Mouse (Mus musculus): ENCODE results near the gene Gm128.
A peak's percentile ranks its signal among the peaks of the same experiment; 100 is the strongest.

Gm128 gene

DNA sequence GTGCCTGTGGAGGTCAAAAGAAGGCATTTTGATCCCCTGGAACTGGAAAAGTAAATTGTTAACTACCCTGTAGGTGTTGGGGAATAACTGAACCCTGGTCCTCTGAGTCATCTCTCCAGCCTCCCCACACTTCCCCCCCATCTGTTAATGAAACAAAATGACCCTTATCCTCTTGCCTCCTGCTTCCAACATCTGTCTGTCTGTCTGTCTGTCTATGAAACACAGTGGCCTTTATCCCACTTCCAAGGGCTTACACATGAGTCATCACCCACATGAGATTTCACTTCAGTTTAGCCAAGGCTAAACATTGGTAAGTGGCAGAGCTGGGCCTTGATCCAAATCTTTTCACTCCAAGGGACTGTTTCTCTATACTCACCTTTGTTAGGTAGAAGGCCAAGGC lies 26.5 kb upstream of the Gm128 start:
- no peak for DNase-seq (ENCODE audit: low spot score)

DNA sequence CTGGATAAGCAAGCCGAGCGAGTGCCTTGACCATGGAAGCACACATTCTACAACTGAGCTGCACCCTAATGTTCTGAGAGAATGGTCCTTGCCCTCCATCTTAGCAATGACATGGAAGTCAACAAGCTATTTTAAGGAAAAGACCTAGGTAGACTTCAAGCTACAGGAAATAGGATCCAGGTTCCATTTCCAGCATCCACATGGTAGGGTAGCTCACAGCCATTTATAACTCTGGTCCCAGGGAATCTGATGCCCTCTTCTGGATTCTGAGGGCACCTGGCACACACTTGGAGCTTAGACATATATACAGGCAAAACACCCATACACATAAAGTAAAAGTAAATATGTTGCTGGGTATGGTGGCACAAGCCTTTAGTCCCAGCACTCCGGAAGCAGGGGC lies 24.7 kb upstream of the Gm128 start:
- DNase-seq (ENCODE audit: low spot score) = no peak

GRCm38 (mm10) chr3:95264724-95265123 lies 23.3 kb upstream of the Gm128 start:
- DNase-seq (ENCODE audit: low spot score) = no peak

DNA sequence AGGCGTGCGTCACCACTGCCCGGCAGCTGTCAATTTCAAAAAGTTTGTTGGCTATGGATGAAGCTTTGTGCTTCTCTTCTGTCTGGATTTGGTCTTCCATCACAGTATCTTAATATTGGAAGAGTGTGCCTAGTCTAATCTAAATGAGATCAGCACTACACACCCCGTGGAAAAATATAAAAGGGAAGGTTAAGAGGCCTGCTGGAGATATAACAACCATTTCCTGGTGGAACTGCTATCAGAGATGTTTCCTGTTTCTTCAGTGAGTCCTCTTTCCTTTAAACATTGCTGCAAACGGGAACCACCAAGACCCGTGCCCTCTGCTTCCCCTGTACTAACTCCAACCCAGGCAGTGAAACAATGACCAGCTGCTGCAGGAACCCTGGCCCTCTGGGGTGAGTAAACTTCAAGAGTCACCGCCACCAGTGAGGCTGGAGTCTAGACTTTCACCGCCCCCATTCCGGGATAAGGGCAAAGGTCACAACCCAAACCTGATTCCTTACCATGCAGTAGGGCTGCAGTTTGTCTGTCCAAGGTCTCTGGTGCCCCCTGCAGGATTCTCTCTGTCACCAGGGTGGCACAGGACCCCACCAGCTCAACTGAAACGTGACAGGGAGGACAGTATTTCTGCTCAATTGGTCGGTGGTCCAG lies 21.8 kb upstream of the Gm128 start:
- DNase-seq (ENCODE audit: low spot score) = no peak

DNA sequence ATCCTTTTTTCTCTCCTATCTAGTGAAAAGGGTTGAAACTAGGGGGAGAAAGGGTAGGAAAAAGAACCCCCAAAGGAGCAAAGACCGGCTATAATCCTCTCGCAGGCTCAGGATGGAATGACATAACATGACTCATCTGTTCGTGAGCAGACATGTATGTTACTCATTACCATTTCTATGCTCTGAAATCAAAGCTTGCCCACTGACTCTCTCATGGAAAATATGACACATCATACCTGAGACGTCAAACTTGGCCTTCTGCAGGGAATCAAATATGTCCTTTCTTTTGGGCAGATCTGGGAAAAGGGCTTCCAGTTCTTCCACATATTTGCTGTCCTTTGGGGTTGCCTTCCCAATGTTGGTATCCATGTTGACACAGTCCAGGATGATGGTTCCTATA lies 20.6 kb upstream of the Gm128 start:
- no peak for DNase-seq (ENCODE audit: low spot score)

DNA sequence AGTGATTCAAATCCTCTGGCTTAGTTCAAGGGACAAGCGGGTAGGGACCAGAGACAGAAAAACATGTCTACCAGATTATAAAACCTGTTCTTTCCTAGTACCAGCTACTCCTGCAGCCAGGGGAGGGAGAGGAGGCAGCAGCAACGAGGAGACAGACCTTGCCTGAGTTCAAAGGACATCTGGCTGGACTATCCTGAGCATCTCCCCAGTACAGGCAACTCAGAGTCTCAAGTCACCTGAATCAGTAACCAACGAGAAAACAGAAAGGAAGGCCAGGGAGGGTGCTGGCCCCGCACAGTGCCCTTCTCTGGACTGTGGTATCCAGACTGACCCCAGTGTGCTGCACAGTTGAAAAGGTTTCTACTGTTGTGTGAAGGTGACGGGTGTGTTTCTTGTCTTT lies 15.5 kb upstream of the Gm128 start:
- DNase-seq (ENCODE audit: low spot score) = no peak

- DNase-seq (ENCODE audit: low spot score) = no peak
Measured at GRCm38 (mm10) chr3:95250783-95251424, 9.5 kb upstream of the Gm128 start, which contains the start of gene Bnipl. Bnipl (minus strand) TSS chr3:95251193.

DNA sequence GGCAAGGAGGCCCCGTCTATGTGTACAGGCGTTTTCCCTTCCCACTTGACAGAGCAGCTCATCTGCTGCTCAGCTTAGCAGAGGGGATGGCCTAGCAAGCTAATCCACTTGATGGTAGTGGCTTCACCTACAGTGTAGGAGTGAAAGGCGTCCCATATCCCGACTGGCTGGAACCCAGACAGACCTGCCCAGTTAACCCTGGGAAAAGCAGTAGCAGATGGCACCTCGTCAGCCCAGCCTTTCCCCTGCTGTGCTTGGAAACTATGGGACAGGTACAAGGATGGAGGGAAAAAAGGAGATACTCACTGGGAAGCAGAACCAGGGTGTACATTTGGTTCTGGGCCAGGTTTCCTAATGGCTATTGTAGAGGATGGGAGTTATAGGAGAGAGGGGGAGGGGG lies 9.0 kb upstream of the Gm128 start:
- no peak for DNase-seq (ENCODE audit: low spot score)

DNA sequence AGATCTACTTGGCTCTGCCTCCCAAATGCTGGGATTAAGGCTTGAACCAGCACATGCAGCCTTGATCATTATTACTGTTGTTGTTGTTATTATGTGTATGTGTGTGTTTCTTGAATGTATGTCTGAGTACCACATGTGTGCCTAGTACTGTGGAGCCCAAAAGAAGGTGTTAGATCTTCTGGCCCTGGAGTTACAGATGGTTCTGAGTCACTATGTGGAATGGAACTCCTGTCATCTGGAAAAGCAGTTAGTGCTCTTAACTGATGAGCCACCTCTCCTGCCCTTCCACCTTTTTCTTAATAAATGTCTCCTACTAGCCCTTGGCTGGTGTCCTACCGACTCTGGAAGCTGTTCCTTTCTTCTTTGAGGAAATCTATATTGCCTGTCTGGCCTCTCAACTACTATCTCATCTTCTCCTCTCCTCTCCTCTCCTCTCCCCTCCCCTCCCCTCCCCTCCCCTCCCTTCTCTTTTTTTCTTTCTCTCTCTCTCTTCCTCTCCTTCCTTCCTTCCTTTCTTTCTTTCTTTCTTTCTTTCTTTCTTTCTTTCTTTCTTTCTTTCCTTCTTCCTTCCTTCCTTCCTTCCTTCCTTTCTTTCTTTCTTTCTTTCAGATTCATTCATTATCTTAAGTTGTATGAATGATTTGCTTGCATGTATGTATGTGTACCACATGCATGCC lies 6.4 kb upstream of the Gm128 start:
- no peak for DNase-seq (ENCODE audit: low spot score)

DNA sequence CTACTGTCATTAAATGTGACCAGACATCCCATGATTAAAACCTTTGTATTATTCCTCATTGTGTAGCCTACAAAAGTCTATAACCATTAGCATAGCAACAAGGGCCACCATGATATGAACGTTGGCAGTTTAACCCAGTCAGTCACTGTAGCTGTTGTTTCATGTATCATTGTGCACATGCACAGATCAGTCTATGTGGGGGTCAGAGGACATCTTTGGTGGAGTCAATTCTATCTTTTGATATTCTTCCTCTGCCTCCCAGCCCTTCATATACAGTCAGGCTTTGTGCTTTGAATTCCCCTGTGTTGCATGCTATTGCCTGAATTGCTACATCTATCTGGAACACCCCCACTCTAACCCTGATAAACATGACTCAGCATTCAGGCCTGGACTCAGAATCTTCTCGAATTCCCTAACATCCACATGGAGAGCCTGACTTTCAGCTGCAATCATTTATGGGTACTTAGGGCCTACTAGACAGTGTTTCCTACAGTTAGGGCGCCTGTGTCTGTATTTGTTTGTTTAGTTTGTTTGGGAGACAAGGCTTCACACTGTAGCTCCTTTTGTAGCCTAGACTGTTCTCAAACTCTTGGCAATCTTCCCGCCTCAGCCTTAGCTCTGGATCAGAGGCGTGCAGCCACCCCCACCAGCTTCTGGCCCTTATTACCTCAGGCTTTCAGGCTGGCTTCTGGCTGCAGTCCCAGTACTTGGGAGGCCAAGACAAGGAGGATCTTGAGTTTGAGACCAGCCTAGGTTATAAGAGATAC lies 5.2 kb upstream of the Gm128 start:
- peak; percentile 66 for DNase-seq (ENCODE audit: low spot score)

GRCm38 (mm10) chr3:95243086-95243485 lies 1.7 kb upstream of the Gm128 start:
- DNase-seq (ENCODE audit: low spot score) = no peak

DNA sequence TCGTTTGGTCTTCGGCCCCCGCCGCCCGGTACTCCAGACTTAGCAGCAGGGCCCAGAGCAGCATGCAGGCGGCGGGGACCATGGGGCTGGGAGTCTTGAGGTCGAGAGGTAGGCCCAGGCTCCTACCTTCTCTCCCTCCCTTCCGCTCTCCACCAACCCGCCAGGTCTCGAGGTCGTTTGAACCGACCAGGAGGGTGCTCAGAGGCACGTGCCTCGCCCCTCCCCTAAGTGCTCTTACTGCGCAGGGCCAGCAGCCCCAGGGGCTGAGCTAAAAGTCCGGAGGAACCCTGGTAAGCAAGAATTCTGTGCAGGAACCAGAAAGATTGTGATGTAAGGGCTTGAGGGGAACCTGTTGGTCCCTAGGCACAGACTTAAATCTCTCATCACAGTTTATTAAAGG lies 498 bp downstream of the Gm128 start:
- no peak for DNase-seq (ENCODE audit: low spot score)

DNA sequence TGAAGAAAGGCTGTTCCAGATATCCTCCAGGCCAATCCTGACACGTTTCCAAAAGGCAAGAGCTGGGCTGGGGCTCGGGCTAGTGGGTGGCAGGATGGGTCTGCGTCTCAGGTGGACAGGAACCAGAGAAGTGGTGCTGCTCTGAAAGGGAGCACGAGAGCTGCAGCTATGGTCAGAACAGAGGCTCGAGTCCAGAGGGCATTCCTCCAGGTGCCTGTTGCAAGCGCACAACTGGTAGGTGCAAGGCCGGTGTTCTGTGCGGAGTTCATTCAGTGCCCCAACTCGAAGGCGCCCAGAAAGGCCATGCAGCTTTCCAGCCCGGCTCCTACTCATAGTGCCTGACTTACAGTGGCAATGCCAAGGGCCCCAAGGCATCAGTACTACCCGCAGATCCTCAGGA lies 1.4 kb downstream of the Gm128 start:
- no peak for DNase-seq (ENCODE audit: low spot score)

GRCm38 (mm10) chr3:95239022-95239421 lies 2.4 kb downstream of the Gm128 start:
- no peak for DNase-seq (ENCODE audit: low spot score)

GRCm38 (mm10) chr3:95237541-95238099 lies 3.8 kb downstream of the Gm128 start:
- DNase-seq (ENCODE audit: low spot score) = no peak

- no peak for DNase-seq (ENCODE audit: low spot score)
Measured at GRCm38 (mm10) chr3:95235386-95236301, 5.8 kb downstream of the Gm128 start.

DNA sequence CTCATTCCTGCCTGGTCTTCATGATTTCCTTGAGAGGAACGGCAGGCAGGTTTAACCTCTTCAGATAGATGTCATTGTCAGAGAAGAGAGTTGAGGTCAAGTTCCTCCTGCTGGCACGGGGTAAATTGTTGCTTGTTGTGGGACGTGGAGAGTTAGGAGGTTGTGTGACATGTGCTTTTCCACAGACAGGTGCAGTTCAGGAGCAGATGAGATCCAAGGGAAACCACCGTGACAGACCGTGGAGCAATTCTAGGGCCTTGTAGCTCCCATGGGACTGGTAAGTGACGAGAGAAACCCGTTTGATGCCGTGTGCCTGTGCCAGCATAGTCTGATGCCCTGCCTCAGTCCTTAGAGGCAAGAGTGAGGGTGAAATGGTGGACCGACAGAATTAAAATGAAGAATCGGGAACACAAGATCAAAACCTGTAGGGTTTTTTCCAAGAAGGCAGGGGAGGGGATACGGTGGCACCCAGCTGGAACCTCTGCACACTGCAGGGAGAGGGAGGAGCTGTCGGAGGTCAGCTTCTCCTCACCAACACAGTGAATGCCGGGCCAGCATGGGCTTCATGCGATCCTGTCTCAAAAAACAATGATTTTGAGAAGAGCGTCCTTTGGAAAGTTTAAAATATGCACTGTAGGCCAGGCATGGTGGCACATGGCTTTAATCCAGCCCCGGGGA lies 8.0 kb downstream of the Gm128 start:
- no peak for DNase-seq (ENCODE audit: low spot score)

GRCm38 (mm10) chr3:95232771-95233170 lies 8.6 kb downstream of the Gm128 start:
- DNase-seq (ENCODE audit: low spot score) = peak; percentile 77

GRCm38 (mm10) chr3:95231298-95232221 lies 9.8 kb downstream of the Gm128 start, which contains the start of gene Mllt11:
Mllt11 (minus strand) TSS chr3:95232171.
- DNase-seq (ENCODE audit: low spot score) = no peak
